Mouse (Mus musculus) lung, adult 2 months (tissue): ENCODE results near the gene Nmnat2.

Source experiments
- CTCF ChIP-seq: fragments of 200-500 bp; IDR thresholded peaks from 2 replicates; pipeline ENCODE4 v1.5.1; 2011; ENCODE audit warnings: mild to moderate bottlenecking, low read length, control low read depth; ENCODE audit not compliant: insufficient read depth
- POLR2A ChIP-seq: fragments of 200-500 bp; IDR thresholded peaks from 2 replicates; pipeline ENCODE4 v1.6.1; 2011; ENCODE audit warnings: low read depth, mild to moderate bottlenecking, control low read depth, low read length, borderline replicate concordance; ENCODE audit errors: extremely low read depth

DNA sequence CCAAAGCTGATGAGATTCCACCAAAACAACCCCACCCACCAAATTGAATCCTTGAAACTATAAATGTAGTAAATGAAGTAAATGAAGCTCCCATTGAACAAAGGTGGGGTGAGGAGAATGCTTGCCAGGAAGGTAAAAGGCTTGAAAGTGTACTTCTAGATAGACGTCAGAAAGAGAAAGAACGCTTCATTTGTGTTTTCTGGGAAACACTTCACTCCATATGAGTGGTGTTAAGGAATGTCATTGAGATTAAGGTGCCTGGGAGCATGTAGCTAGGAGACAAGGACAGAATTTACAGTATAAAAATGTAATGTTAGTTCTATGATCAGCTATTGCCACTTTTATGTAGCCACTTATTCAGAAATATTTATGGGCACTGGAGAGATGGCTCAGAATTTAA, 49.7 kb downstream of the Nmnat2 start:
- TF ChIP-seq CTCF: no peak
- TF ChIP-seq POLR2A: no peak
